Mouse (Mus musculus) kidney, adult 8-10 months (tissue): ENCODE measurements at regions not wholly inside any gene's neighbourhood (a gene's known extent, or its start where the extent isn't known, plus 50 kb on each side); places are given as distances from the start of the nearest gene placed in this dataset.

ENCODE experiments used
- DNase-seq, 2 experiments: peaks; one replicate each; pipeline ENCODE4 v3.0.0; 2022

- DNase-seq: no peak
Observed at GRCm38 (mm10) chr13:35214219-35214618, 187.3 kb upstream of the Eci2 start.

GRCm38 (mm10) chr13:35226142-35226829, 199.4 kb upstream of the Eci2 start:
- DNase-seq: no peak

DNA sequence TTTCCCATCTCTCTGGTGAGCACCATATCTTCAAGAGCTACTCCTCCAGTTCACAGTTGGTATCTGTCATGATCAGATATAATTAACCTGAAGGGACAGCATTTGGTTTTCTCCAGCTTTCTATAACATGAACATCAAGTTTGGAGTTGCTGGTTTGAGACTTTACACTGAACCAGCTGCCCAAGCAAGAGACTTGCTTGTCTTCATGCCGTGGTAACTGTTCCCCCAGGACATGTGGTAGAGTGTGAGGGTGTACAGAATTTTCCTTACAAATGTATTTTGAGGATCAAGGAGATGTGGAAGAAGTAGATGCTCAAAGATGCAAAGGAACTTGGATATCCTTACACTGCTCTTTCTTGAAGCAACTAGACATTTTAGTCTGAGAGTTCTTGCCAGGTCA, 200.0 kb upstream of the Eci2 start:
- DNase-seq: no peak

DNA sequence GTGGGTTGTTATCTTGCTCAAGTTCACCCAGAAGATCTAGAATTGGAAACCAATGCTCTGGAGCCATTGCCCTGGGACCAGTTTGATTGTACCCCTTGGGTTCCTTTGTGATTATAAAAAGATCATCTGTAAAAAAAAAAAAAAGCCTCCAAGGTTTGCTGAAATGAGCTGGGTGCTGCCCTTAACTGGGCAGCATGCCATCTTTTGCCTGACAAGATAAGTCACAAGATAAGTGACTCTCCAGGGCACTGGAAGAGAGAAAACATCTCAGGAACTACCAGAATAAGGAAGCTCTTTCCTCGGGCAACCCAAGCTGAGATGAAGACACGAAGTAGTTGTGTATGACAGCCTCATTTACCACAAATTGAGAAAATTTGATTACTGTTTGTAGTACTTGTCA, 202.7 kb upstream of the Eci2 start:
- no peak for DNase-seq

- no peak for DNase-seq
Observed at GRCm38 (mm10) chr13:35233636-35234035, 206.7 kb upstream of the Eci2 start.

GRCm38 (mm10) chr13:35241443-35241842, 214.5 kb upstream of the Eci2 start:
- no peak for DNase-seq

GRCm38 (mm10) chr13:35243946-35244345, 217.1 kb upstream of the Eci2 start:
- peak; percentile 3 to 10 for DNase-seq

DNA sequence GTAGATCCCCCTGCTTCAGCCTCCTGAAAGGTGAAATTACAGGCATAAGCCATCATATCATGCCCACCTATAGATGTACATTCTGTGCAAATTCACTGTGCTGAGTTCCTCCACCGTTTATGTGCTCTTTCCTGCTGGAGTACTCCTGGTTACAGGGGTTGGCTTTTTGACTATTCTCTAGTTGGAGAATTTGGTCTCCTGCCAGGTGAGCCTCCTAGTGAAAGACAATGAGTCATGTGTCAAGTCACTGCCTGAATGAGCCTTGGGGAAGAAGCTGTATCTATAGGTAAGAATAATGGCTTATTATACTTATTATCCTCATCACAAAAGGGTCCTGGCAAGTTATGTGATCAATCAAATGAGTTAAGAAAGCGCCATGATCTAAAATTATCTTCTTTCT, 230.5 kb upstream of the Eci2 start:
- DNase-seq: no peak

DNA sequence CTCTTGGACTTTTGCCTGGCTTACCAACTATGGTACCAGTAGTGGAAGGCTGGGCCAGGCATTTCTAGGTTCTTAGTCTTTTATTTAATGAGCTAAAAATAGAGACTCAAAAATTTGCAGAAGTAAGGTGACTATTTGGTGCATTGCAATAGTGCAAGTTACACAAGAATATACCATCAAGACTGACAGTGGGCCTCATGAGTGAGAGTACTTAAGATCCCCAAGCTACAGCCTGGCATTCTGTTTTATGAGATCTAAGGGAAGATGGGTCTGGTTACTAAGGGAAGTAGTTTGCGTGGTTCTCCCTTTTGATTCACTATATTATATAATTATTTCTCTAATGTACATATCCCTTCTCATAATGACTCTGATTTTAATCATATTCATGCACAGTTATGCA, 231.8 kb upstream of the Eci2 start:
- no peak for DNase-seq

DNA sequence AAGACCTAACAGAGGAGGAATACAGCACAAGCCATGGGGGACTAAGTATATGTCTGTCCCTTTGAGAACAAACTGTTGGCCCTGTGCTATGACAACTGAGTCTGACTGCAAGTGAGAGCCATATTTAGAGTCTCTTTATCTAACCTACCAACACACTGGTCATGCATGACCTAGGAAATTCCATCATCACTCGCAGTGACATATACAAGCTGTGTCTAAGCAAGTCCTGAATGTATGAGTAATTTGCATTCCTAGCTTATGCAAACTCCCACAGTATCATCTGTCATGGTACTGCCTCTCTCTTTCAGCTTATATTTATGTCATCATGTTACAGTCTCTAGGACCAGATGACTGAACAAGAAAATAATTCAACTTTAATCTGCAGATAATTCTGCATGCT, 257.1 kb upstream of the Eci2 start:
- DNase-seq: no peak

DNA sequence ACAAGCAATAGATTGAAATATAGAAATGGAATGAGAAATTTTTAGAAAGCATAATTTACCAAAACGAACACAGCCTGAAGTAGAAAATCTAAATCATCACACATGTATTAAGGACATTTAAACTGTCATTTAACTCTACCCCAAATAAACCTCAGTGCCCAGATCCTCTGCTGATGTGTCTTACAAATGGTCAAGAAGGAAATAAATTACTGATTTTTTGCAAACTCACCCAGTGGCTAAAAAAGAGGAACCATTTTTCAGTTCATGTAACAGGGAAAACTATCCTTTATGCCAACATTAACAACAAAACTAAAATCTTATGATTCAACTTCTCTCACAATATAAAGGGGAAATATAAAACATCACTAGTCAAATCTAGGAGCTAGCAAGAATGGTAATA, 275.2 kb upstream of the Eci2 start:
- DNase-seq: no peak

- DNase-seq: no peak
Observed at GRCm38 (mm10) chr13:35316772-35317171, 289.9 kb upstream of the Eci2 start.

GRCm38 (mm10) chr13:35326682-35327242, 299.9 kb upstream of the Eci2 start:
- no peak for DNase-seq

GRCm38 (mm10) chr13:35328320-35328719, 301.4 kb upstream of the Eci2 start:
- DNase-seq: no peak

GRCm38 (mm10) chr13:35330926-35331325, 304.0 kb upstream of the Eci2 start:
- DNase-seq: no peak

DNA sequence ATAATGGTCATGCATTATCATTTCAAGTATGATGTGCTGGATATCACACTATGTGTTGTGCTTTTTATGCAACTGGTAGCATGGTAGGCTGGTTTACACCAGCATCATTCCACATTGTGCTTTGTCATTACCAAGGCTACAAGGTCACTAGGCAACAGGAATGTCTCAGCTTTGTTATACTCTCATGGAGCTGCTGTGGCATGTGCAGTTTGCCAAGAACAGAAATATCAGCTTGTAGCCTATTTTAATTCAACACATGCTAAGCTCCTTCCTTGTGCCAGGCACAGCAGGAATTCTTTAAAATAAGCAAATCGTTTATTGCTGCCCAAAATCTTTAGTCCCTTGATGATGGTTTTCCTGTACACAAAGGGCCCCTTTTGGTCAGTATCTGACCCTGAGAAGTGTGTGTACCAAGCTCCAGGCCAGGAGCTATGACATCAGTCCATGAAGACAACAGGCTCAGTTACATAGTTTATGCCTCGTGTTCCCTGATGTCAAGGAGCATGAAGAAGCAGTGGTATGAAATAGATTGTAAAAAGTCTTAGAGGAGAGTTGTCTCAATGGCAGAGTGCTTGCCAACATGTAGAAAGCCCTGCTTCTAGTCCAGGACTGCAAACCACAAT, 314.0 kb upstream of the Cdyl start:
- no peak for DNase-seq

- DNase-seq: no peak
Observed at GRCm38 (mm10) chr13:35348283-35348682, 311.4 kb upstream of the Cdyl start.

- DNase-seq: no peak
Observed at GRCm38 (mm10) chr13:35359345-35359744, 300.3 kb upstream of the Cdyl start.

- no peak for DNase-seq
Observed at GRCm38 (mm10) chr13:35377487-35377886, 282.1 kb upstream of the Cdyl start.

DNA sequence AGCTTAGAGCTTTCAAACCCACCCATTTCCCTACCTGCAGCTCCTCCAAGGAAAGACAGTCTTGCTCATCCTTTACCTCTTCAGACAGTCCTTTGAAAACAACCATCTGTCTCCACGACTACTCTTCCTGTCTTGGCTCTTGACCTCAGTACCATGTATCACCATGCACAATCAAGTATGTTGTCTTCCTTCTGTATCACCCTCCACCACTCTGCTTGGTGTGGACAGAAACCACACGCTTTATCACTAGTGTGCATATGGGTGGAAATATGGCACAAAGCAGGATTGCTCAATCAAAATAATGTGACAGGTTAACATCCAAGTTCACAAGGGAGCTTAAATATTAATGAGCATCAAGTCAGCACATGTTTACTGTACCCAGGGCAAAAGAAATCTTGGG, 280.1 kb upstream of the Cdyl start:
- DNase-seq: no peak

DNA sequence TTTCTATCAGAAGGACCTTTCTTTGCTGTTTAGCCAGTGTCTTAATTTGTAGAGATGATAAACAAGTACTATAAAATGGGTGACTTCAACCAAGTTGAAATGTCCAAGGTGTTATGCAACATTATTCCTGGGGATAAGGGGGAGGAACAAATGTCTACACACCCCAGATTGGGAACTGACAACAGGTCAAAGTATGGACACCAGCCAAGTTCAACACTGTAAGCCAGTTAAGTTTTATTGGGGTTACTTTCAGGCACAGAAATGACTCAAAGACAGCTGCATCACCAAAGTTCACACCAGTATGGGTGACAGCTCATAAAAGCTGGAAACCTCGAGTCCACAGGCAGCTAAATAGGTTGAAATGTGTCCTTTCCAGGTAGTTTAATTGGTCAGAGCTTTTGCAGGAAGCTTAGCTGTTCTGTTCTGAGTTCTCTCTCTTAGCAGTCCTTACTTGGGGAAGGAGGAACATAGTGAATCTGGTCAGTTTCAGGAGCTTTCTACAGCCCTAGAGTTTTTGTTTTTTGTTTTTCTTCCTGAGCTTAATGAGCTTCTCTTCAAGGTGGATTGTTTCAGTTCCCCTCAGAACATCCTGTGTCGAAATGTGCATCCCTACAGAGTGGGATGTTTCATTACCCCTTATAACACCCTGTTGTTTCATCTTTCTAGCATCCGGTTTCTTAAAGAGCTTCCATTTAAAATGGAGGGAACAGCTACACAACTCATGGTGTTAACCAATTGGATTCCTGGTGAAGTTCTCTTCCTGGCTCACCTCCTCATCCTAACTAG, 279.2 kb upstream of the Cdyl start:
- DNase-seq: no peak

DNA sequence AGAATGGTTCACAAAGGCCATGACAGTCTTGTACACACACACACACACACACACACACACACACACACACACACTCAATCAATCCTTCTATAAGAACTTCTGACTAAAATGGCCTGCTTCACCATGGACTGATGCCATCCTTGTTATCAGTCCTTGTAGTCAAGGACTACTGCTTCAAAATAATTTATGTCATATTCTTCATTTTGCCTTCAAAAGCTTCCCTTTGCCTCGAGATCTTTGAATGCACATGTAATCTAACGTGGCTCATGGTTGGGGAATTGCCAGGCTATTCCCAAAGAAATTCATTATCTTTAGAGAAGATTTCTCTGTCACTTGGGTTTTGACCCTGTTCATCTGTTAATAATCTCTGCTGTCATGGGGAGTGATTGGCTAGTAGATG, 278.0 kb upstream of the Cdyl start:
- DNase-seq: no peak

GRCm38 (mm10) chr13:35383000-35383623, 276.5 kb upstream of the Cdyl start:
- peak; percentile 5 to 19 for DNase-seq
